Mouse (Mus musculus) liver, adult 10 weeks (tissue): ENCODE results near the gene Gm21915. TPM values are rescaled to one million over a fixed set of nuclear protein-coding genes. Genes with fewer than 3 reads are reported as not detected.

Experiments
- polyA plus RNA-seq: library from polyadenylated mRNA; stranded (reverse); fragments of 350-450 nt; fragmentation: Illumina TruSeq; extraction: RNeasy Lipid Tissue Mini Kit (QIAGEN cat#74804); gene quantifications from one replicate; pipeline ENCODE4 v1.2.3, GENCODE M21; 2014; ENCODE audit warnings: low read depth, low replicate concordance

Gm21915 gene
- polyA plus RNA-seq: not detected

DNA sequence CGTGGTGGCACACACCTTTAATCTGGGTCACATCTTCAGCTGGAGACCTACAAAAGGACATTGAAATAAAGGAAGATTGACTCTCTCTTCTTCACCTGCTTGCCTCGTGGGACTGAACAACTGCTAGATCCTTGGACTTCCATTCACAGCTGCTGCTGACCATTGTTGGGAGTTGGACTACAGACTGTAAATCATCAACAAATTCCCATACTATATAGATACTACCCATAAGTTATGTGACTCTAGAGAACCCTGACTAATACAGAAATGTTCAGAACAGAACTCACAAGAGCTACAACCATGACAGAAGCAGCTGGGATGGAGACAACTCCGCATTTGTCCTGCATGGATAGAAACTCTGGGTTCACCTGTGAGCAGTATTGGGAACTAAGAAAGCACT lies at the start of gene Gm21915:
Gm21915 (plus strand) TSS at position 301 of the 400 bp plus-strand sequence.

DNA sequence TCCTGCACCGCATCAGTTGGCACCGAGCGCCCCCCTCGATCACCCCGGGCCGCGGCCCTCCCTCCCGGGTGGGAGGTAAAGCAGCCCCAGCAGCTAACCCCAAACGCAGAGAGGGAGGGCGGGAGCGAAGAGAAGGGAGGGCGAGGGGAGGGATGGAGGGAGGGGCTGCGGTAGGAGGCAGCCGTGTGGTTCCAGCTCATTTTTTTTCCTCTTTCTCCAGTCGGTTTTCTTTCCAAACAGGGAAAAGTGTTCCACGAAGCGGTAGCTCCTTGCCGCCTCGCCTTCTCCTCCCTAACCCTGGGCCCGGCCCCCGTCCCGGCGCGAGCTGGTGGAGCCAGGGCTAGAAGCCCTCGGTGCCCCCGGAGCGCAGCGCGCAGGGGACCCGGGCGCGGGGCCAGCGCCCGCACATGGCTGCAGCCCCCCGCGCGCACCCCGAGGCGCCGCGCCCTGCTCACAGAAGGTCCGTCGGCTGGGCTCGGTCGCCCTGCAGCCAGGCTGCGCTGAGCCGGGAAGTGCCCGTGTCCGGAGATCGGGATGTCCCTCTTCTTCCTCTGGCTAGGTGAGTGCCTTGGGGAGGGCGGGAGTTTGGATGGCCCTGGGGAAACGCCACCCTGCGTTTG lies 15.5 kb downstream of the Gm21915 start, which contains the start of gene Clmp:
Clmp (plus strand) TSS at position 162 of the 620 bp plus-strand sequence.

Other genes with a start within 250 kb of the Gm21915 start
- gene Gramd1b, start 139.2 kb upstream of the Gm21915 start, polyA plus RNA-seq: 0.85 TPM
- gene Clmp, start 15.3 kb downstream of the Gm21915 start, polyA plus RNA-seq: 2.3 TPM
- gene Hspa8, start 130.4 kb downstream of the Gm21915 start, polyA plus RNA-seq: 1,210 TPM
- gene Bsx, start 203.5 kb downstream of the Gm21915 start, polyA plus RNA-seq: not detected